In the genomic region with DNA sequence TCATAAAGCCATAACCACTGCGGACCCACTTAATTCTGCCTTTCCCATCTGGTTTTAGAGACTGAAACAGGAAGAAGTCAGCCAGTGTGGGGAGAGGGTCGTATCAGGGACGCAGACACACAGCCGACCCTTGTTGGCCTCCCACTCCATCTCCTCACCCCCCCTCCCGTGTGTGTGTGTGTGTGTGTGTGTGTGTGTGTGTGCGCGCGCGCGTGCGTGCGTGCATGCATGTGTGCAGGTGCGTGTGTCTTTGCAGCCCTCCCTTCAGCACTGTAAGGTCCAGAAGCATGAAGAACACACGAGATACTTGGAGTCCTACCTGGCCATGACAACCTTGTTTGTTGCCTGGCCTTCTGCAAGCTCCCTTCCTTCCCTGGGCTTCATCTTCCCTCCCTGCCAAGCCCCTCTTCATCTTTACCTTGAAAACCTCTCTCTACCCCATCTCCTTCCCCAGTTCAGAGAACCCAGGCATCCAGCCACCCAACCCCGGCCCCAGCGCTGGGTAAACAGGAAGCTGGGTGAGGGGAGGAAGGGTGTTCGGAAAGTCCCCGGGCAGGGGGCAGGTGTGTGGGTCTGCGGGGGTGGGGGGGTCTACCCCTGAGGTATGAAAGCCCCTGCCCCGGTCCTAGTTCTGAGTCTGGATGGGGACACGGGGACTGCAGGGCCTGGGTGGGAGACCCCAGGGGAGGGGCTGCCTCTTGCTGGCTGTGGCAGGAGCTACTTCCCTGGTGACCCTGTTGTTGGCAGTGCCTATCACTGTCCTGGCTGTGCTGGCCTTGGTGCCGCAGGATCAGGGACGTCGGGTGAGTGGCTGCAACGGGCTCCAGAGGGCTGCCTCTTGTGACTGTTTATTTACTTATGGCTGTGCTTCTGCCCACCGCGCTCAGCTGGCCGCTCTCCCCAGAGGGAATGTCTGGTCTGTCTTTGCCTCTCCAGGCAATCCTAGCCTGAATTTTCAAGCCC, we compare ENCODE assay signal across 8 mouse cellular contexts. TPM values are rescaled to one million over a fixed set of nuclear protein-coding genes. Genes with fewer than 3 reads are reported as not detected.
DNase-seq lines count a peak whose midpoint lies in the region; ATAC-seq lines count a peak whose summit lies in the region.

TSS of gene Ltb (plus strand) at position 559 of the 963 bp plus-strand sequence.

- ATAC-seq in kidney, embryonic 14.5 days (ENCODE audit: low FRiP score, low TSS enrichment), result no peak
- no peak for ATAC-seq in forebrain, embryonic 12.5 days (ENCODE audit: low FRiP score)
- no peak for ATAC-seq in liver, embryonic 11.5 days (replicated peaks; ENCODE audit: low FRiP score)
- no peak for ATAC-seq in neural tube, embryonic 14.5 days (ENCODE audit: low read depth)
- ATAC-seq in erythroid progenitor cell, adult 5-6 weeks (replicated peaks; ENCODE audit: low FRiP score, poor library complexity, severe bottlenecking), result no peak
- no peak for ATAC-seq in granulocyte monocyte progenitor cell, adult 5-6 weeks (replicated peaks; ENCODE audit: poor library complexity, severe bottlenecking)

- 60% methylated on average over 28 of the region's 28 CpGs for WGBS in kidney, embryonic 14.5 days
- 71% methylated on average over 20 of the region's 28 CpGs for WGBS in forebrain, embryonic 12.5 days
- WGBS in liver, embryonic 11.5 days, result 48% methylated on average over 28 of the region's 28 CpGs
- 76% methylated on average over 28 of the region's 28 CpGs for WGBS in neural tube, embryonic 14.5 days

- peak within 1 kb of the TSS; percentile 34 for H3K9ac ChIP-seq in kidney, embryonic 14.5 days (ENCODE audit: low read depth, low read length)
- H3K9ac ChIP-seq in forebrain, embryonic 12.5 days, result no peak within 1 kb of the TSS
- no peak within 1 kb of the TSS for H3K9ac ChIP-seq in liver, embryonic 11.5 days (ENCODE audit: low read depth, low read length)
- H3K9ac ChIP-seq in neural tube, embryonic 14.5 days (replicated peaks; ENCODE audit: low read depth, low read length), result no peak within 1 kb of the TSS

- H3K9me3 ChIP-seq in kidney, embryonic 14.5 days (ENCODE audit: control insufficient read depth, low read length), result no peaks in the 10 kb centered on the region
- no peaks in the 10 kb centered on the region for H3K9me3 ChIP-seq in forebrain, embryonic 12.5 days
- H3K9me3 ChIP-seq in liver, embryonic 11.5 days (ENCODE audit: control insufficient read depth, low read length), result no peaks in the 10 kb centered on the region
- no peaks in the 10 kb centered on the region for H3K9me3 ChIP-seq in neural tube, embryonic 14.5 days (ENCODE audit: control insufficient read depth, low read length)

- peaks cover 35% of the 10 kb centered on the region for H3K27me3 ChIP-seq in kidney, embryonic 14.5 days (ENCODE audit: control insufficient read depth, insufficient read depth, low read length)
- H3K27me3 ChIP-seq in forebrain, embryonic 12.5 days, result peaks cover 52% of the 10 kb centered on the region
- peaks cover 23% of the 10 kb centered on the region for H3K27me3 ChIP-seq in liver, embryonic 11.5 days (replicated peaks; ENCODE audit: control insufficient read depth, insufficient read depth, low read length)
- peaks cover 25% of the 10 kb centered on the region for H3K27me3 ChIP-seq in neural tube, embryonic 14.5 days (ENCODE audit: control insufficient read depth, insufficient read depth, low read length)

- no peak for DNase-seq in kidney, adult 18-20 months
- no peak for DNase-seq in liver, embryonic 11.5 days (ENCODE audit: low spot score)
- no peak for DNase-seq in left cerebral cortex, adult 18-20 months (ENCODE audit: low spot score in 2 of 2)

- H3K36me3 ChIP-seq in kidney, embryonic 14.5 days (ENCODE audit: control insufficient read depth, insufficient read depth, low read length), result no peaks in the 10 kb centered on the region
- no peaks in the 10 kb centered on the region for H3K36me3 ChIP-seq in forebrain, embryonic 12.5 days (replicated peaks)
- no peaks in the 10 kb centered on the region for H3K36me3 ChIP-seq in liver, embryonic 11.5 days (ENCODE audit: control insufficient read depth, insufficient read depth, low read length)
- no peaks in the 10 kb centered on the region for H3K36me3 ChIP-seq in neural tube, embryonic 14.5 days (ENCODE audit: control insufficient read depth, insufficient read depth, low read length)

- peak within 1 kb of the TSS; percentile 65 for H3K4me2 ChIP-seq in kidney, embryonic 14.5 days (replicated peaks; ENCODE audit: low read depth, low read length)
- peak within 1 kb of the TSS; percentile 61; the same call in 1 of the 2 replicates for H3K4me2 ChIP-seq in forebrain, embryonic 12.5 days
- peak within 1 kb of the TSS; percentile 76 for H3K4me2 ChIP-seq in liver, embryonic 11.5 days
- H3K4me2 ChIP-seq in neural tube, embryonic 14.5 days (ENCODE audit: low read depth, low read length), result peak within 1 kb of the TSS; percentile 55; the same call in 1 of the 2 replicates

- H3K4me1 ChIP-seq in kidney, embryonic 14.5 days (ENCODE audit: control insufficient read depth, insufficient read depth, low read length), result peaks cover 14% of the 10 kb centered on the region
- H3K4me1 ChIP-seq in forebrain, embryonic 12.5 days, result peaks cover 10% of the 10 kb centered on the region
- H3K4me1 ChIP-seq in liver, embryonic 11.5 days (replicated peaks; ENCODE audit: control insufficient read depth, insufficient read depth, low read length), result peaks cover 22% of the 10 kb centered on the region
- H3K4me1 ChIP-seq in neural tube, embryonic 14.5 days (ENCODE audit: control insufficient read depth, insufficient read depth, low read length), result peaks cover 4% of the 10 kb centered on the region; the same call in 1 of the 2 replicates

- no peak within 1 kb of the TSS; the same call in 1 of the 2 replicates for H3K4me3 ChIP-seq in kidney, embryonic 14.5 days (ENCODE audit: low read length)
- H3K4me3 ChIP-seq in forebrain, embryonic 12.5 days (replicated peaks), result peak within 1 kb of the TSS; percentile 39; the same call in 1 of the 2 replicates
- H3K4me3 ChIP-seq in liver, embryonic 11.5 days (ENCODE audit: low read depth, low read length), result peak within 1 kb of the TSS; percentile 45
- no peak within 1 kb of the TSS for H3K4me3 ChIP-seq in neural tube, embryonic 14.5 days (ENCODE audit: low read depth, low read length)

- no peak within 1 kb of the TSS for H3K27ac ChIP-seq in kidney, embryonic 14.5 days (ENCODE audit: low read depth, low read length)
- no peak within 1 kb of the TSS for H3K27ac ChIP-seq in forebrain, embryonic 12.5 days
- H3K27ac ChIP-seq in liver, embryonic 11.5 days (ENCODE audit: low read depth, low read length), result 0 out of 2 replicates have a peak within 1 kb of the TSS, but pooled peaks have one; percentile 19
- H3K27ac ChIP-seq in neural tube, embryonic 14.5 days (ENCODE audit: low read depth, low read length), result no peak within 1 kb of the TSS

RNA-seq across cellular contexts. Expression of gene Ltb, which starts in this region (rescaled TPM):
- 0.34 and 1.4 TPM in 2 replicates for polyA plus RNA-seq in kidney, embryonic 14.5 days (2014; fragmentation: Nextera tagmentation; extraction: Ambion mirVana)
- not detected in 2 replicates for polyA plus RNA-seq in forebrain, embryonic 12.5 days (2016; fragmentation: Nextera tagmentation; extraction: Ambion mirVana)
- polyA plus RNA-seq in liver, embryonic 11.5 days (2014; fragmentation: Nextera tagmentation; extraction: Ambion mirVana), result 0.70 and 0.78 TPM in 2 replicates
- polyA plus RNA-seq in neural tube, embryonic 14.5 days (2014; fragmentation: Nextera tagmentation; extraction: Ambion mirVana), result 0.31 and 0.62 TPM in 2 replicates
- 1.8 and 8.0 TPM in 2 replicates for total RNA-seq in erythroid progenitor cell, adult 5-6 weeks (2015; ENCODE audit: low replicate concordance)
- total RNA-seq in erythroid progenitor cell, adult 5-6 weeks (2017; ENCODE audit: low replicate concordance), result 0.30 and 10.0 TPM in 2 replicates
- under 1 TPM; 0.79 to 0.80 TPM for total RNA-seq in left cerebral cortex, adult 18-20 months (2021)
- total RNA-seq in granulocyte monocyte progenitor cell, adult 5-6 weeks (2014; fragmentation: Nextera tagmentation), result 1.6 TPM in 1 of 2 replicates, not detected in the other
- 0.41 and 0.99 TPM in 2 replicates for total RNA-seq in granulocyte monocyte progenitor cell, adult 5-6 weeks (2017)

Comparison
In these comparisons a context has a peak if more than half of its experiments do, and no peak if none do; other contexts are left out.
1. H3K4me3 ChIP-seq: peak in forebrain, embryonic 12.5 days (single experiment) and liver, embryonic 11.5 days (single experiment); none in kidney, embryonic 14.5 days (single experiment) and neural tube, embryonic 14.5 days (single experiment).
2. Peak in every context shown above with its lines, with median percentiles within 50 percentile points of each other: H3K4me2 ChIP-seq.